Mouse (Mus musculus) left cerebral cortex, adult 9 months (tissue): ENCODE results near the gene Rhot2.
"Not testable (repeated sequence)": the region's sequence is repeated elsewhere in the genome, so short reads cannot be mapped to it uniquely, and the experiment has no call there.

Experiments
- DNase-seq, 2 experiments: peaks; one replicate each; pipeline ENCODE4 v3.0.0; 2022; ENCODE audit warnings: low spot score in 2 of 2

The Rhot2 gene

GRCm38 (mm10) chr17:25828223-25828594 lies 16.4 kb downstream of the Rhot2 start:
- no peak for DNase-seq

- no peak for DNase-seq
Measured at GRCm38 (mm10) chr17:25827546-25828222, 17.0 kb downstream of the Rhot2 start.

- no peak for DNase-seq
Measured at GRCm38 (mm10) chr17:25827011-25827410, 17.6 kb downstream of the Rhot2 start.

GRCm38 (mm10) chr17:25825984-25826570 lies 18.6 kb downstream of the Rhot2 start:
- no peak for DNase-seq

- DNase-seq: no peak
Measured at GRCm38 (mm10) chr17:25825311-25825710, 19.3 kb downstream of the Rhot2 start.

GRCm38 (mm10) chr17:25824362-25825142 lies 20.1 kb downstream of the Rhot2 start:
- no peak for DNase-seq

- peak in 1 of 2 experiments; percentile 87 for DNase-seq
Measured at GRCm38 (mm10) chr17:25823452-25823851, 21.2 kb downstream of the Rhot2 start, which contains the start of gene Wdr24. Gene Wdr24, plus strand, starts transcription at chr17:25823627.

GRCm38 (mm10) chr17:25818851-25819780 lies 25.5 kb downstream of the Rhot2 start:
- DNase-seq: no peak

GRCm38 (mm10) chr17:25817662-25818061 lies 27.0 kb downstream of the Rhot2 start:
- no peak for DNase-seq

- DNase-seq: peak; percentile 79 to 91
Measured at GRCm38 (mm10) chr17:25813471-25813870, 31.2 kb downstream of the Rhot2 start.

GRCm38 (mm10) chr17:25810890-25811289 lies 33.8 kb downstream of the Rhot2 start:
- no peak for DNase-seq

- DNase-seq: peak in 1 of 2 experiments; percentile 51
Measured at GRCm38 (mm10) chr17:25809606-25810340, 34.9 kb downstream of the Rhot2 start.

- peak; percentile 84 to 90 for DNase-seq
Measured at GRCm38 (mm10) chr17:25808789-25809605, 35.7 kb downstream of the Rhot2 start, which contains the start of gene Fbxl16. Gene Fbxl16, plus strand, starts transcription at chr17:25809085.

GRCm38 (mm10) chr17:25808028-25808427 lies 36.6 kb downstream of the Rhot2 start:
- DNase-seq: no peak

- DNase-seq: not testable (repeated sequence)
Measured at GRCm38 (mm10) chr17:25807452-25807851, 37.2 kb downstream of the Rhot2 start.

- DNase-seq: no peak
Measured at GRCm38 (mm10) chr17:25806507-25806906, 38.1 kb downstream of the Rhot2 start.

GRCm38 (mm10) chr17:25802825-25803517 lies 41.7 kb downstream of the Rhot2 start:
- peak; percentile 69 to 86 for DNase-seq

GRCm38 (mm10) chr17:25801029-25801428 lies 43.6 kb downstream of the Rhot2 start:
- DNase-seq: peak in 1 of 2 experiments; percentile 81

GRCm38 (mm10) chr17:25796951-25797369 lies 47.7 kb downstream of the Rhot2 start, which contains the start of gene Metrn:
Gene Metrn, minus strand, starts transcription at chr17:25797136.
- peak in 1 of 2 experiments; percentile 68 for DNase-seq
